Mouse (Mus musculus): Measurements from ENCODE around the gene Gab2. TPM values are rescaled to one million over a fixed set of nuclear protein-coding genes. Genes with fewer than 3 reads are reported as not detected.

Gene Gab2
- polyA plus RNA-seq, 1 experiment from 2014 or later = 5.7 TPM

GRCm38 (mm10) chr7:97083579-97083978 lies 2.2 kb downstream of the Gab2 start:
- no peaks in the 10 kb centered on the region for H3K36me3 ChIP-seq (replicated peaks; ENCODE audit: control insufficient read depth, insufficient read depth, low read depth, low read length)
- no peak overlapping the region for H3K27ac ChIP-seq (replicated peaks; ENCODE audit: low read depth, low read length)
- H3K9me3 ChIP-seq (replicated peaks; ENCODE audit: control insufficient read depth, low read length) = no peaks in the 10 kb centered on the region
- no peak overlapping the region for H3K4me3 ChIP-seq (ENCODE audit: low read depth, low read length)
- H3K4me2 ChIP-seq (ENCODE audit: low read depth, low read length) = no peak overlapping the region
- no peak overlapping the region for H3K9ac ChIP-seq (replicated peaks; ENCODE audit: low read length)
- no peak for DNase-seq (ENCODE audit: low spot score)
- H3K4me1 ChIP-seq (ENCODE audit: control insufficient read depth, insufficient read depth, low read length) = no peaks in the 10 kb centered on the region
- H3K27me3 ChIP-seq (ENCODE audit: control insufficient read depth, insufficient read depth, low read length) = no peaks in the 10 kb centered on the region
- no peak for ATAC-seq (replicated peaks; ENCODE audit: insufficient number of reproducible peaks, low FRiP score, low TSS enrichment, low read depth)
- WGBS = 85% methylated on average over 9 of the region's 9 CpGs

GRCm38 (mm10) chr7:97084181-97084580 lies 2.8 kb downstream of the Gab2 start:
- Histone ChIP-seq H3K4me3 (ENCODE audit: low read depth, low read length) (no peak overlapping the region), H3K27ac (replicated peaks; ENCODE audit: low read depth, low read length) (no peak overlapping the region), H3K27me3 (ENCODE audit: control insufficient read depth, insufficient read depth, low read length) (no peaks in the 10 kb centered on the region), H3K4me1 (ENCODE audit: control insufficient read depth, insufficient read depth, low read length) (no peaks in the 10 kb centered on the region), H3K36me3 (replicated peaks; ENCODE audit: control insufficient read depth, insufficient read depth, low read depth, low read length) (no peaks in the 10 kb centered on the region), H3K9me3 (replicated peaks; ENCODE audit: control insufficient read depth, low read length) (no peaks in the 10 kb centered on the region), H3K9ac (replicated peaks; ENCODE audit: low read length) (no peak overlapping the region), H3K4me2 (ENCODE audit: low read depth, low read length) (no peak overlapping the region)
- no peak for DNase-seq (ENCODE audit: low spot score)
- 97% methylated on average over 1 of the region's 1 CpGs for WGBS
- ATAC-seq (replicated peaks; ENCODE audit: insufficient number of reproducible peaks, low FRiP score, low TSS enrichment, low read depth) = no peak

- Histone ChIP-seq H3K4me1 (ENCODE audit: control insufficient read depth, insufficient read depth, low read length) (no peaks in the 10 kb centered on the region), H3K9me3 (replicated peaks; ENCODE audit: control insufficient read depth, low read length) (no peaks in the 10 kb centered on the region), H3K27ac (replicated peaks; ENCODE audit: low read depth, low read length) (no peak overlapping the region), H3K27me3 (ENCODE audit: control insufficient read depth, insufficient read depth, low read length) (no peaks in the 10 kb centered on the region), H3K4me2 (ENCODE audit: low read depth, low read length) (no peak overlapping the region), H3K36me3 (replicated peaks; ENCODE audit: control insufficient read depth, insufficient read depth, low read depth, low read length) (no peaks in the 10 kb centered on the region), H3K4me3 (ENCODE audit: low read depth, low read length) (no peak overlapping the region), H3K9ac (replicated peaks; ENCODE audit: low read length) (no peak overlapping the region)
- ATAC-seq (replicated peaks; ENCODE audit: insufficient number of reproducible peaks, low FRiP score, low TSS enrichment, low read depth) (no peak), DNase-seq (ENCODE audit: low spot score) (peak; percentile 60)
- WGBS = 17% methylated on average over 4 of the region's 4 CpGs
These were observed 3.9 kb downstream of the Gab2 start for GRCm38 (mm10) chr7:97085291-97085690.

DNA sequence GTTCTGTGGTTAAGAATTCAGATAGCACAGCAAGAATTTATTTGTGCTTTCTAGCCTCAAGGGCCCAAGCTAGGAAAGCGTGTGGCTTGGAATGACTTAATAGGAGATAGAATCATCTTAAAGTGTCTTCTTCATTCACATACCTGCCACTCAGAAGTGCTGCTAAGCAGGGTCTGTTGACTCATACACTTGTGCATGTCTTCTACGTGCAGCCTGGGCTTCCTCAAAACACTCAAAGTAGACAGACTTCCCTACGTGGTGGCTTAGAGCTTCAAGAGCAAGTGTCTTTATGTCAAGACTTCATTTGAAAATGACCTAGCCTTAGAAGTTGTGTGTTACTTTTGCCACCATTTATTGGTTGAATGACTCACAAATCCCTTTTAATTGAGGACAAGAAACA lies 12.9 kb downstream of the Gab2 start:
- H3K9me3 ChIP-seq (replicated peaks; ENCODE audit: control insufficient read depth, low read length) = no peaks in the 10 kb centered on the region
- no peaks in the 10 kb centered on the region for H3K36me3 ChIP-seq (replicated peaks; ENCODE audit: control insufficient read depth, insufficient read depth, low read depth, low read length)
- H3K27me3 ChIP-seq (ENCODE audit: control insufficient read depth, insufficient read depth, low read length) = no peaks in the 10 kb centered on the region
- DNase-seq (ENCODE audit: low spot score) (no peak), ATAC-seq (replicated peaks; ENCODE audit: insufficient number of reproducible peaks, low FRiP score, low TSS enrichment, low read depth) (no peak)
- H3K4me3 ChIP-seq (ENCODE audit: low read depth, low read length) = no peak overlapping the region
- WGBS = 88% methylated on average over 3 of the region's 3 CpGs
- no peak overlapping the region for H3K4me2 ChIP-seq (ENCODE audit: low read depth, low read length)
- H3K9ac ChIP-seq (replicated peaks; ENCODE audit: low read length) = no peak overlapping the region
- H3K27ac ChIP-seq (replicated peaks; ENCODE audit: low read depth, low read length) = no peak overlapping the region
- H3K4me1 ChIP-seq (ENCODE audit: control insufficient read depth, insufficient read depth, low read length) = no peaks in the 10 kb centered on the region

- no peak overlapping the region for H3K27ac ChIP-seq (replicated peaks; ENCODE audit: low read depth, low read length)
- H3K9ac ChIP-seq (replicated peaks; ENCODE audit: low read length) = no peak overlapping the region
- H3K36me3 ChIP-seq (replicated peaks; ENCODE audit: control insufficient read depth, insufficient read depth, low read depth, low read length) = no peaks in the 10 kb centered on the region
- H3K9me3 ChIP-seq (replicated peaks; ENCODE audit: control insufficient read depth, low read length) = no peaks in the 10 kb centered on the region
- ATAC-seq (replicated peaks; ENCODE audit: insufficient number of reproducible peaks, low FRiP score, low TSS enrichment, low read depth) = no peak
- no peak overlapping the region for H3K4me3 ChIP-seq (ENCODE audit: low read depth, low read length)
- H3K27me3 ChIP-seq (ENCODE audit: control insufficient read depth, insufficient read depth, low read length) = no peaks in the 10 kb centered on the region
- H3K4me2 ChIP-seq (ENCODE audit: low read depth, low read length) = no peak overlapping the region
- DNase-seq (ENCODE audit: low spot score) = no peak
- no peaks in the 10 kb centered on the region for H3K4me1 ChIP-seq (ENCODE audit: control insufficient read depth, insufficient read depth, low read length)
- WGBS = 92% methylated on average over 3 of the region's 3 CpGs
These were observed 26.7 kb downstream of the Gab2 start for GRCm38 (mm10) chr7:97108119-97108518.

- no peaks in the 10 kb centered on the region for H3K36me3 ChIP-seq (replicated peaks; ENCODE audit: control insufficient read depth, insufficient read depth, low read depth, low read length)
- no peak overlapping the region for H3K27ac ChIP-seq (replicated peaks; ENCODE audit: low read depth, low read length)
- no peaks in the 10 kb centered on the region for H3K27me3 ChIP-seq (ENCODE audit: control insufficient read depth, insufficient read depth, low read length)
- H3K4me1 ChIP-seq (ENCODE audit: control insufficient read depth, insufficient read depth, low read length) = no peaks in the 10 kb centered on the region
- WGBS = 38% methylated on average over 1 of the region's 1 CpGs
- no peaks in the 10 kb centered on the region for H3K9me3 ChIP-seq (replicated peaks; ENCODE audit: control insufficient read depth, low read length)
- no peak overlapping the region for H3K4me2 ChIP-seq (ENCODE audit: low read depth, low read length)
- DNase-seq (ENCODE audit: low spot score) (no peak), ATAC-seq (replicated peaks; ENCODE audit: insufficient number of reproducible peaks, low FRiP score, low TSS enrichment, low read depth) (no peak)
- no peak overlapping the region for H3K4me3 ChIP-seq (ENCODE audit: low read depth, low read length)
- no peak overlapping the region for H3K9ac ChIP-seq (replicated peaks; ENCODE audit: low read length)
These were observed 47.6 kb downstream of the Gab2 start for GRCm38 (mm10) chr7:97128949-97129348.

DNA sequence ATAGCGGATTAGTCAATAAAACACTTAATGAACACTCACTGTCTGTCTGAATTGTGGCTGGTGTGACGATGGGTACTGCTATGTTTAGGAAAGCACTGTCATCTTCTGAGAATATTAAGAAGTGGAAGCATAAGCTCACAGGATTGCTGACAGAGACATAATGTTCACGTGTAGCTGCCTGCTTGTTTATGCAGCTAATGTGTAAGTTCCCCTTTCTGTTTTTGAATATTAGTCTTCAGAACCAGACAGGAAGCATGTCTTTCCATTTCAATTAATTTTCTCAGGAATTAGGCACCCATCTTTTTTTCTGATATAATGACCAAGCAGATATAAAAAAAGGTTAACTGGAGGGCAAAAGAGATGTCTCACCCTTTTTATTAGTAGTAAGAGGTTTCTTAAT lies 55.1 kb downstream of the Gab2 start:
- ATAC-seq (replicated peaks; ENCODE audit: insufficient number of reproducible peaks, low FRiP score, low TSS enrichment, low read depth) = no peak
- H3K9ac ChIP-seq (replicated peaks; ENCODE audit: low read length) = no peak overlapping the region
- WGBS = 75% methylated on average over 3 of the region's 3 CpGs
- no peaks in the 10 kb centered on the region for H3K4me1 ChIP-seq (ENCODE audit: control insufficient read depth, insufficient read depth, low read length)
- no peak overlapping the region for H3K27ac ChIP-seq (replicated peaks; ENCODE audit: low read depth, low read length)
- no peak overlapping the region for H3K4me2 ChIP-seq (ENCODE audit: low read depth, low read length)
- DNase-seq (ENCODE audit: low spot score) = no peak
- no peaks in the 10 kb centered on the region for H3K27me3 ChIP-seq (ENCODE audit: control insufficient read depth, insufficient read depth, low read length)
- H3K36me3 ChIP-seq (replicated peaks; ENCODE audit: control insufficient read depth, insufficient read depth, low read depth, low read length) = no peaks in the 10 kb centered on the region
- no peak overlapping the region for H3K4me3 ChIP-seq (ENCODE audit: low read depth, low read length)
- H3K9me3 ChIP-seq (replicated peaks; ENCODE audit: control insufficient read depth, low read length) = no peaks in the 10 kb centered on the region

DNA sequence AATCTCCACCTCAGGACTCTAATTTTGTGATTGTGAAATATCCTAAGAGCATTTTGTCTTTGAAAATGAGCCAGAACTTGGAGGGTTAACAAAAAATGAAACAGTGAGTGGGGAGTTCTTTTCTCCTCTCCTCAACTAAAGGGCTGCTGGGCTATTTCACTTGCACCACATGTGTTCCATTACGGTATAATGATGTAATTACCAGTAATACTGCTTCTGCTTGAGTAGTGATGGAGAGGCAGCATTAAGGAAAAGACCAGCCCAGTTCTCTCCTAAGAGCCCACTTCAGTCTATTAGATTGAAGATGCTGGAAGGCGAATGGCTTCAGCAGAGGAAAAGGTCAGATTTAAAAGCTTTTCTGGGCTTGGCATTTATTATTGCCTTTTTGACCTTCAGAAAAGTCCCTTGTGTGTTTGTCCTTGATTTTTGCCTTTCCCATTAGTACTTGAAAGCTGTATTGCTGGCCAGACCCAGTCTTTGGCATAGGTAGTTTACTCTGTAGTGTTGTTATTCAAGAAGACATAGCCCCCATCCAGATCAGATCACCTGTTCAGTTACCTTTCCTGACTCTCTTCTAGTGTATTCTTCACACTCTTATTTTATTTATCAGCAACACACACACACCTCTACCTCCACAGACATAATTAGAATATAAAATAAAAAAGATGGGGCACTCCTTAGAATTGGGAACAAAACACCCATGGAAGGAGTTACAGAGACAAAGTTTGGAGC lies 69.9 kb downstream of the Gab2 start:
- DNase-seq (ENCODE audit: low spot score) (peak; percentile 52), ATAC-seq (replicated peaks; ENCODE audit: insufficient number of reproducible peaks, low FRiP score, low TSS enrichment, low read depth) (no peak)
- H3K27ac ChIP-seq (replicated peaks; ENCODE audit: low read depth, low read length) = no peak overlapping the region
- H3K9ac ChIP-seq (replicated peaks; ENCODE audit: low read length) = no peak overlapping the region
- no peak overlapping the region for H3K4me2 ChIP-seq (ENCODE audit: low read depth, low read length)
- WGBS = 37% methylated on average over 2 of the region's 2 CpGs
- no peaks in the 10 kb centered on the region for H3K36me3 ChIP-seq (replicated peaks; ENCODE audit: control insufficient read depth, insufficient read depth, low read depth, low read length)
- H3K4me3 ChIP-seq (ENCODE audit: low read depth, low read length) = no peak overlapping the region
- H3K9me3 ChIP-seq (replicated peaks; ENCODE audit: control insufficient read depth, low read length) = no peaks in the 10 kb centered on the region
- H3K4me1 ChIP-seq (ENCODE audit: control insufficient read depth, insufficient read depth, low read length) = no peaks in the 10 kb centered on the region
- no peaks in the 10 kb centered on the region for H3K27me3 ChIP-seq (ENCODE audit: control insufficient read depth, insufficient read depth, low read length)
